Mouse (Mus musculus): Measurements from ENCODE around the gene Cyp2b19.
"Not testable (repeated sequence)": the region's sequence is repeated elsewhere in the genome, so short reads cannot be mapped to it uniquely, and the experiment has no call there.

Cyp2b19 gene

DNA sequence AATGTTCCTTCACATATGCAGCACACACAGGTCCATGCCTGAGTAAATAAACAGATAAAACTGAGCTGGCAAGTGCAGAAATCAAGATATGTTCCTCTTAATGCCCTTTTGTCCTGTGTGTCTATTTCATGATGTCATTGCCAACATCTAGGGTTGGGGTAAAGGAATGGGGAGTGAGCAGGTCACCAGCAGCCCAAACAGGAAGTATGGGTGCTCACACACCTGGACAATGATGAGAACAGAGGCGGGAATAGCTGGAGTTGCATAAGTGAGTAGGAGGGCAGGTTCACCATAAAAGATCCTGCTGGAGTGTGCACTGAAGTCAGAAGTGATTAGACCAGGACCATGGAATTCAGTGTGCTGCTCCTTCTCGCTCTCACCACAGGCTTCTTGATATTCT is at the start of gene Cyp2b19:
Gene Cyp2b19 (plus strand): TSS at position 301 of the 400 bp plus-strand sequence.
- no peak for DNase-seq

DNA sequence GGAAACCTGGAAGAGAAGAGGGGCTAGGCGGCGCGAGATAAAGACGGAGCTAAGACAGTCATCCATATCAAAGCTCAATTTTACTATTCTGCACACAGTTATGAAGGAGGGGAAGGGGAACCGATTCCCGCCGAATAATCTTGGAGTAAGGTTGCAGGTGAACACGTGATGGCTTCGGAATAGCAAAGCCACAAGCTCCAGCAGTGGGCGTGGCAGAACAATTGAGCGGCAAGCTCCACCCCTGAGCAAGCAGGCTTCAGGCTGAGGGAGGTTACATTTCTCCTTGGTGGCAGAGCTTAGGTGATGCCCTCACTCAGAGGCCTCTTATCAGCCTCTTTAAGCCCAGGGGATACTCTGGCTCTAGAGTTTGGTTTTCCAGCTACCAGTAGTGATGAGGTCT is 45.9 kb upstream of the Cyp2b19 start:
- DNase-seq: no peak

DNA sequence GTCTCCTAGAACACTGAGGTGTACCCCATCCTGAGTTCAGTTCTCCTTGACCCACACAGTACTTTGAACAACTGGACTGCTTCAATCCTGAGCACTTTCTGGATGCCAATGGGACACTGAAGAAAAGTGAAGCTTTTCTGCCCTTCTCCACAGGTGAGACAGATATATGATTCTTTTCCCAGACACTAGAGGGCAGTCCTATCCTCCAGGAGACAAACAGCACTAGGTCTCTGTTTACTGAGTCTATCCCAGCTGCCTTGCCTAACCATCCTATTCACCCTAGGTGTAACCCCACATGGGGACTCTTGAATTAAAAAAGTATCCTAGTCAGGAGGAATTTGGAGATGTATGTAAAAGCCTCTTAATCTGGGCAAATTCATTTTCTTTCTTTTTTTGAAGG is 18.0 kb upstream of the Cyp2b19 start:
- no peak for DNase-seq

DNA sequence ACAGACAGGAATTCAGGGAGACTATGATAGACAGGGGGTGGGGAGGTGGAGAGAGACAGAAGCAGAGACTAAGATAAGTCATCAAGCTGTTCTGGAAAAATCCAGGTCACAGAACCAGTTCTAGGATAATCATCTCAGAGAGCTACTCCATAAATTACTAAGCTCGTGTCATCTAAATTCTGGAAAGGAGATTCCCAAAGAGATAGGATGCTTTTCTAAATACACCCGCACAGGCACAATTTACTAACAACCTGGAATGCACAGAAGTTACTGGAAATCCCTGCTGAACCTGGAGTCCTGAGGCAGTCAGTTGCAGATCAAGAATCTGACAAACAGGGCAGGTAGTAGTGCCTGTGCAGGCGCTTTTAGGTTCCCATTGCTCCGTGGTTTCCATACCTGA is 13.0 kb upstream of the Cyp2b19 start:
- DNase-seq: no peak

DNA sequence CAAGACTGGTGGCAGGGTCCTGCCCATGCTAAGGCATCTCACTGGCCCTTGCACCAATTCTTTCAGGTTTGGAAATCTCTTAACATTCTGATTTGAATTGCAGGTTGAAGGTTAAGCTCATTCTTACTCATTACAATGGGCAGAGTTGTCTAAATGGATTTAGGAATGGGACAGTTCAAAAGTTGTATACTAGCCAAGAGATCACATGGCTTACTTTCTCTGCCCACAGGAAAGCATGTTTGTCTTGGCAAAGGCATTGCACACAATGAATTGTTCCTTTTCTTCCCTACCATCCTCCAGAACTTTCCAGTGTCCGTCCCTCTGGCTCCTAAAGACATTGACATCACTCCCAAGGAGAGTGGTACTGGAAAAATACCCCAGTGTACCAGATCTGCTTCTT is 11.5 kb upstream of the Cyp2b19 start:
- no peak for DNase-seq

DNA sequence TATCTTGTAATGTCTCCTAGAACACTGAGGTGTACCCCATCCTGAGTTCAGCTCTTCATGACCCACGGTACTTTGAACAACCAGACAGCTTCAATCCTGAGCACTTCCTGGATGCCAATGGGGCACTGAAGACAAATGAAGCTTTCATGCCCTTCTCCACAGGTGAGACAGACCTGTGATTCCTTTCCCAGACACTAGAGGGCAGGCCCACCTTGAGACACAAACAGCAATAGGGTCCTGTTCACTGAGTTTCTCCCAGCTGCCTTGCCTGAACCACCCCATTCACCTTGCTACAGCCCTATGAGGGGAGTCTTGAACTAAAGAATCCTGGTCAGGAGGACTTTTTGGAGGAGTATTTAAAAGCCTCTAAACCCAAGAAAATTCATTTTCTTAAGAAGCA is 10.1 kb downstream of the Cyp2b19 start:
- DNase-seq: no peak

DNA sequence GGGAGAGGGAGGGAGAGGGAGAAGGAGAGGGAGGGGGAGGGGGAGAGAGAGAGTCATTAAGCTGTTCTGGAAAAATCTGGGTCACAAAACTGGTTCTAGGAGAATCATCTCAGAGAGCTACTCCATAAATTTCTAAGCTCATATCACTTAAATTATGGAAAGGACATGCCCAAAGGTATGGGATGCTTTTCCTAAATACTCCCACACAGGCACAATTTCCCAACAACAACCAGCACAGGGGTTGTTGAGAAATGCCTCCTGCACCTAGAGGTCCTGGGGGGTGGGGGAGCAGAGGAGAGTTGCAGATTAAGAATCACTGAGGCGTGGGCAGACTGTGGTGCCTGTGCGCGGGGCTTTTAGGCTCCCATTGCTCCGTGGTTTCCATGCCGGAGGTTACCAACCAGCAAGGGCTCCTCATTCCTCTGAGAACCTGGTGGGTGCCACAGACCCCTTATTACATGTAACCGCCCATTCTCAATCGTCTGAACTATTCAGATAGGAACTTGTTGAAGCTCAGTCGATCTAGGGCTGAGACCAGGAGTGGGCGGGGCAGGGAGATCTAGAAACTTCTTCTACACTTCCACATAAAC is 13.0 kb downstream of the Cyp2b19 start:
- DNase-seq: no peak

DNA sequence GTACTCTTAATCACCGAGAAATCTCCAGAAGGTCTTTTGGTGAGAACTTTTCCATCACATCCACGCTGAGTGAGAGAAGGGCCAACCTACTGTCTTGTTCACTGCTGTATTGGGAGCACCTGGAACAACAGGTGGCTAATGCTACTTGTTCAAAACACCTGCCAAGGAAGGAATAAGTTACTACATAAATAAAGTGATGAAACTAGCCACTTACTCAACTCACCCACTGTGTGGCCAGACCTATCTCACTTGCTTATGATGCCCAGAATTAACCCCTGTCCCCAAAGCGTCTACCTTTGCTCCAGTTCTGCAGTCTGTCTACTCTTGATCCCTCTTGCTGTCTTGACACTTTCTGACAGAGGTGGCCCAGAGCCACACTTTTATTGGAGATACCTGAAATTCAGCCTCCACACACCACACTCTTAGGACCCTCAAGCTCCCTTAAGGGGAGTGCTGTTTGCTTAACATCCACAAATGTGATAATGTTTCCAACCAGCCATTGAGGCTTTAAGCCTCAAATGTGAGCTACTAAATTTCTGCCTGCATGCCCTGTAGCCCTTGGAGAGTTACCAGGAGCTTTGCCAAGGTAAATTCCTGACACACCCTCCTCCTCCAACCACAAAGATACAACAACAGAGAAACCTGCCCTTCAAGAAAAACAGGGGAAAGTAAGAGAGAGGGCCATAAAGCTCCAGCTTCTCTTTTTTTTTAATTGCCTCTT is 16.1 kb downstream of the Cyp2b19 start:
- no peak for DNase-seq

DNA sequence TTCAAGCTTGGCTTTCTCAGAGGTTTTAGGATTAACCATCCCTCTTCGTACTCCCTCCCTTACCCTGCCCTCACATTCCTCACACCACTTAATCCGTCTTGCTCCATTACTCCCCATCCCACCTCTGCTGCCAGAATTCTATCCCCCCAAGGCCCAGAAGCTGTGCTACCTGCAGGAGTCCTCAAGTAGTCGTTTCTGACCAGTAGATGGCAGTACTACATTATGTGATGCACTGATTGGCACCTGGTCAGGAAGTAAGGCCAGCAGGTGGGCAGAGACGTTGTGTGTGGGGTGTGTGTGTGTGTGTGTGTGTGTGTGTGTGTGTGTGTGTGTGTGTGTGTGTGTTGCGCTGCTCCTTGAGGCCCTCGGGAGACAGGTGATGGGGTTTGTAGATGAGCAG is 18.9 kb downstream of the Cyp2b19 start:
- no peak for DNase-seq

DNA sequence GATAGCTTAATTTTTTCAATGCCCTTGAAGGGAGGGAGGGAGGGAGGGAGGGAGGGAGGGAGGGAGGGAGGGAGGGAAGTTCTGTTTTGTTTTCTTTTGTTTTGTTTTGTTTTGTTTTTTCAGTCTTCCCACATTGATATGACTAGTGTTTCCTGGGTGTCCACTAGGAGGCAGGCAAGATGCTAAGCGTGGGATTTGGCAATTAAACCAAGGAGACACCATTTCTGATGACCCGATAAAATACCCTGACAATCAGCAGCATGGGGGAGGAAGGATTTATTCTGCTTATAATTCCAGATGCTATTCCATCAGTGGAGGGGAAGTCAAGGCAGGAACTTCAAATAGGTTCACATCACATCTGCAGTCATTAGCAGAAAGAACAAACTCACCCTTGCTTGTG is 20.9 kb downstream of the Cyp2b19 start:
- DNase-seq: no peak

DNA sequence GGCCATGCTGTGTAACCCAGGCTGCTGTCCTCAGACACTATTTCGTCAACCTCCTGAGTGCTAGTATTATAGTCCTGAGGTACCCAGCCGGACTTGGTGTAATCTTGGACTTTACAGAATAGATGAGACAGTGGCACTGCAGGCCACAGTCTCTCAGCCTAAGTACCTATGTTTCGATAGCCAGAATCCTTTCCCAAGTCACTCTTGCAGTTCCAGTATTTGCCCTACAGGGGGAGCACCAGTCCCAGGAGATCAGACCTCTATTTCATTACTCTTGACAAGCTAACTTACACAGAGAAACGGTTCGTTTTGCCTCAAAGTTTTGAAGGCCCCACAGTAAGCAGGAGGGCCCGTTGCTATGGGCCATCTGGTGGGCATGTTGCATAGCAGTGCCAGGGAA is 21.5 kb downstream of the Cyp2b19 start:
- peak in 1 of 2 experiments; percentile 3 for DNase-seq

DNA sequence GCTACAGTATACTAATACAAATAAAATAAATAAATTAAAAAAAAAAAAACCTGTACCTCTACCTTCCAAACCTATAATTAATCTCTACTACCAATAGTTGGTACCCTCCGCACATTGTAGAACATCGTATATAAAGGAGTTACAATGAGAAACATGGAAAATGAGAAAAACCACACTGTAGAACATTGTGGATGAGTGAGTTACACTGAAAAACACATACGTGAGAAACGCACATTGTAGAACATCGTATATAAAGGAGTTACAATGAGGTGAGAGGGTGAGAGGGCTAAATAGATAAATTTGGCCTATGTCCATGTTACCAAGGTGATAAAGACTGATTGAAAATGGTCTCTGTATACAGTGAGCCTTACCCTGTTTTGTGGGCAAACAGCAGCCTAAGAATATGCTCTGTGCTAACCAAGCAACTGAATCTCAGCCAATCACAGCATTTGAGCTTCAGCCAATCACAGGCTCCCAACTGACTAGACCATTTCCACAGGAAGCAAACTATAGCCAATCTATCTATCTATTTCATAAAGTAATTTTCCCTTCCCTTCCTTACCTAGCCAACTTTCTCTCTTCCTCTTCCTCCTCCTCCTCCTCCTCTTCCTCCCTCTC is 23.0 kb downstream of the Cyp2b19 start:
- no peak for DNase-seq

DNA sequence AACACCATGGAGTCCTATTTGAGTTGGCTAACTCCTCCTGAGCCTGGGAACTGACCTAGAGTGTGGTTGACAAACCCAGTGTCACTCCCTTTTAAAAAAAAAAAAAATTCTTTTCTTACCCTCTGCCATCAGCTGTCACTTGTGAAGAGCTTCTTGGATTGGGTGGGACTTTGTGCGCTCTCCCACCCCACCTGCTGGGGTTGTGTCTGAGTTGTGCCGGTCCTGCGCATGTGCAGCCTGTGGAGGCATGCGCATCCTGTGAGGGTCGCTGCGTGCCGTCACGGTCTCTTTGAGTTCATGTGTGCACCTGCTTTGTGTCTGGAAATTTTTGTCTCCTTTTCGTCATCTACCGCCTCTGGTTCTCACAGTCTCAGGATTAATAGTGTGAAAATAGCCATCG is 23.6 kb downstream of the Cyp2b19 start:
- DNase-seq: no peak

DNA sequence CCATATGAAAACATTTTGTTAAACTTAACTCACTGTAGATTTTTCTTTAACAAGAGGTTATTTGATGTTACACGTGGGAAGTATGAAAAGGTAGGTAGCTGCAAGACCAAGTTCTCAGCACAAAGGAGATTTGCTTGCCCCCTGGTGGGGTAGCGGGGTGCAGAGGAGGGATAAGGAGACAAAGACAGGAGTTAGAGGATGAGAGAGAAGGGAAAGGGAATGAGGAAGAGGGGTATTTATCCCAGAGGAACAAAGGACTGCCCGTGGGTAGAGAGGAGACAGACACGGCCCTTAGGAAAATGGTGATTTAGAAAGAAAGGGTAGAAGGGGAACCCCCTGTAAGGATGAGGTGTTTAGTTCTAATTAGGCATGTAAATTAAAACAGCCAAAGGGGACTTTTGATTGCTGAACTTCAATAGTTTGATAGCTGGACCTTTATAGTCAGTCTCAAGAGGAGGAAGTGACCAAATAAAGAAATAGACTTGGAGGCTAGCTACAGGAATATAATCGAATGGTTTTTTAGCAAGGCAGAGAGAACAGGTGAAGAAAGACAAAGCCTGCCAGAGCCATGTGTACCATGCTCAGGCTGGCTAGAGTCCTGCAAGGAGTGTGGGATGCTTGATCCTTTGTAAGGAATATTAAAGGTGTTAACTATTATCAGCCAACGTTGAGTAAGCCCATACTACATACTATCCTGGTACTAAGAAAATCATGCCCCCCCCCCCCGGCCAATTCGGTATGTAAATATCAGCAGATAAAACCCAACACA is 24.2 kb downstream of the Cyp2b19 start:
- DNase-seq: no peak

DNA sequence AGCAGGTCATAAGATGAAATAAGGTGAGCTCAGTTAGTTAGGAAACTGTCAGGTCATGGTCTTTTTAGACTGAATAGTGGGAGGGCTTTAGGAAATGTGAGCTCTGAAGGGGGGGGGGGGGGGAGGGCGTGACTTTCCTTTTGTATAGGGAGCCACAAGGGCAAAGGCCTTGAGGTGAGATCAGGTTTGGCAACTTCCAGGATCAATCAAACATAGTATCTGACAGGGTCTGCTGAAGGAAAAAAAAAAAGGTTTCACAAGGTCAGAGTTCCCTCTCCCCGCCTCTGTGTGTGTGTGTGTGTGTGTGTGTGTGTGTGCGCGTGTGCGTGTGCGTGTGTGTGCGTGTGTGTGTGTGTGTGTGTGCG is 24.8 kb downstream of the Cyp2b19 start:
- no peak for DNase-seq

DNA sequence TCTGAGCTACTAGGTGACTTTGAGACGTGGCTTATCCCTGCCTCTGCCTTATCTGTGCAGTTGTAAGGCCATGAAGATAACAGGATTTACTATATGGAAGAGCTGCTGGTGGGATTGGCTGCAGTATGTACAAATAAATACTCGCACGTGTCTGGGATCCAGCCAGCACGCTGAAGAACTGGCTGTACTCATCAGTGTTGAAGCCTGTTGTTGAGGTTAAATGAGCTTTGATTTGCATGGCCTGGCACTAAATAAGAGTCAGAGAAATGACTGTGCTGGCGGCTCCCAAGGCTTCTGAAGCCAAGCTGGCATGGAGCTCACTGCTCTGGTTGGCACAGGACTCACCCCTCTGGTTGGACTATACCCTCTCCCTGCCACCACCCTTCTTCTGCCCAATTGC is 26.2 kb downstream of the Cyp2b19 start:
- peak in 1 of 2 experiments; percentile 1 for DNase-seq

DNA sequence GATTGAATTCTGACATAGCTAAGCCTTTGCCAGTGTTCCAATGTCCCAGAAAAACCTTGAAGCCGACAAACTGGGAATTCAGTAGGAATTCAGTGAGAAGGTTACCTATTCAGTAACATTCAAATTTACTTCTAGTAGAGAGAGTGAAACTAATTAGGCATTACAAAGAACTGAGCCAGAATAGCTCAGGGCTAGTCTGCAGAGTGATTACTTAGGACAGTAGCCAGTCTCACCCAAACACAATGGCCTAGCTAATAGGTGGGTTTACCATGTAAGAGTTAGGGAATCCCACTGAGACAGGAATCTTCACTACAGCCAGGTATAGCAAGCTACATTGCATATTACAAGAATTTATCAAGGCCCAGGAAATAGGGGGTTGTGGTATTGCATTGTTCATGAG is 29.1 kb downstream of the Cyp2b19 start:
- not testable (repeated sequence) for DNase-seq

DNA sequence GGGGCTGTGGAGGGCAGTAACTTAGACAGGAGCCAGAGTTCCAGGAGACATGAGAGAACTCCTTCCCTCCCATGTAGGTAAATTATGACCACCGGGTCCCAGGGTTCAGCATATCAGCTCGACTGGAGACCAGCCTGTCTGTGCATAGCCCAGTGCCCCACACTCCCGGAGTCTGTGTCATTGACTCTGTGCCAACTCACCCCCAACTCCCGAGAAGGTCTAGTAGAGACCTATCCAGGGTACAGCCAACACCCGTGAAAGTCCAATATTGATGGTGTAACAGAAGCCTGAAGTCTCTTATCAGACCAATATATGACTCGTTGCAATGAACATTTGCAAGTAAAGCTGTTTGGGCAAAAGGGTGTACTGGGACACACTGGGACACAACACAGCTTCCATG is 33.0 kb downstream of the Cyp2b19 start:
- no peak for DNase-seq

DNA sequence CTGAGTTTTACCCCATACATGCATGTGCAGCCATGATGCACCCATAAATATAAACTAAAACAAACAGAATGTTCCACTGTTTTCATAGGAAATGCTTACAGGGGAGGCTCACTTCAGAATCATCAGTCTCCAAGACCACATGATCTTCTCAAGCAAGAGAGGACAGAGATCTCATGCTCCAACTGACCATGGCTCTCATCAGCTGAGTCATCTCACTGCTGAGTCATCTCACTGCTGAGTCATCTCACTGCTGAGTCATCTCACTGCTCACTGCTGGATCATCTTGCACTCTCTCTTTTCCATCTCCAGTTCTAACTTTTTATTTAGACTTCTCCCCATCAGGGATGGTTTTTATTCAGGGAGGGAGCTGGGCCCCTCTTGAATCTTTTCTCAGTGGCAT is 43.2 kb downstream of the Cyp2b19 start:
- DNase-seq: no peak

DNA sequence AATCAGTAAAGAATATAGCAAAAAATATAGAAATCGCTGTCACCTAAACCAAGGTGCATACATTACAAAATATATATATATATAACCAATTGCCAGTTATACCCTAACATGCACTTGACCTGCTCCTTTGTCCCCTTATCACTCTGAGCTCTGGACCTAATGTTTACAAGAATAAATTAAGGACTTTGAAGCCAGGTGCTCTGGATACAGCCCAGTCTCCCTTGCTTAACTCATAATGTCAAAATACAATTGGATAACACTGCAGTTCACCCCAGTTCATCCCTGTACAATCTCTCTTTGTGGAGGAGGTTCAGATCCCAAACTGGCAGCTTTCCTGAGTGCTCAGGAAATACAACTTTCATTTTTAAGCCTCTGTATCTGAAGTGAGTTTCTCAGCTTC is 44.1 kb downstream of the Cyp2b19 start:
- DNase-seq: no peak

DNA sequence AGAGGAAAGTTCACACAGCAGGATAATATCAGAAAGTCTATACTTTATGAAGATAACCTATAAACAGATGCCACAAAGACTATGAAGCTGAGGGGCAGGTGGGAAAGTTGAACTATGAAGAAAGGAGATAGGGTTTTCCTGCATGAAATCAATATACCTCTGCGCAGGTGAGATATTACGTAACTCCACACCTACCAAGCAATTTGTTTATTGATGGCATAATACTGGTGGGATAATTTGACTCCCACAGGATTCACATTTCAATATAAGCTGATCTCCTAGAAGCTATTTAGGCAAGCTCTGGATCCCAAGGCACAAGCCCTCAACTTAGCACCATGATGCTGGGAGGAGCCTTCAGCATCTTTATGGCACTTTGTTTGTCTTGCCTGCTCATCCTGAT is 51.6 kb downstream of the Cyp2b19 start, which contains the start of gene Cyp2g1:
Gene Cyp2g1 (plus strand): TSS at position 301 of the 400 bp plus-strand sequence.
- DNase-seq: no peak

Data from cerebellum, postnatal 36 days (tissue).